Mouse (Mus musculus) hematopoietic stem cell, adult 5-6 weeks (primary cell): ENCODE measurements around the gene D630023F18Rik. TPM values are rescaled to one million over a fixed set of nuclear protein-coding genes. Genes with fewer than 3 reads are reported as not detected.

Source experiments
- ATAC-seq, 2 experiments: fragments of 125-278 bp in 1 of 2; replicated peaks in 1 of 2; 2 replicates each; pipeline ENCODE4 v1.8.0; 2016 to 2017; ENCODE audit warnings: inconsistent platforms in 2 of 2, mild to moderate bottlenecking in 2 of 2, moderate number of reproducible peaks in 2 of 2, low read depth in 1 of 2, moderate TSS enrichment in 1 of 2; ENCODE audit not compliant: low FRiP score in 2 of 2, poor library complexity in 2 of 2, severe bottlenecking in 2 of 2, insufficient read depth in 1 of 2, low TSS enrichment in 1 of 2
- total RNA-seq: library from RNA; stranded (forward); fragments of 172-1452, 232-1000 nt; gene quantifications from 2 replicates; pipeline ENCODE4 v1.2.3, GENCODE M21; 2017

D630023F18Rik gene
- total RNA-seq, 1 experiment from 2014 or later = not detected

DNA sequence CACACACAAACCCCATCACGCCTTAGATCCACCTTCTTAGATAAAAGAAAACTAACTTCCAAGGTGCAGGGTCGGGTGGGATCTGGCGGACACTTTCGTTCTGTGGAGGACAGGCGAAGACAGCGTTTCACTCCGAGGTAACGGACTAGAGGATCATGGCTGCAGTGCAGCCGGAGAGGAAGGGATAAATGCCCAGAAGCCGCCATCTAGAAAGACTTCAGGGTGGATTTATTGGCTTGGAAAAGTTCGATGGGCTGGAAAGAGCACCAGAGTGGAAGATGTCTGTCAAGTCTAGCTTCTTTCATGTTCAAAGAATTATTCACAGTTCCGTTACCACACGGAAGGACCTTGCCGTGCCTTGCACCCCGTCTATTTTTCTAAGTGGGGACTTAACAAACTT is 58.8 kb downstream of the D630023F18Rik start:
- ATAC-seq = no peak

- no peak for ATAC-seq
Observed at GRCm38 (mm10) chr1:65063352-65063751, 59.7 kb downstream of the D630023F18Rik start, which contains the start of gene Crygd. Gene Crygd (minus strand): TSS chr1:65063452.

Other genes with a start within 250 kb of the D630023F18Rik start
- gene Plekhm3, start 166.4 kb downstream of the D630023F18Rik start, total RNA-seq = 9.0 and 14.4 TPM in 2 replicates
- not detected in 2 replicates for gene Akr1cl, start 90.5 kb downstream of the D630023F18Rik start, total RNA-seq
- gene Cryge, start 72.1 kb downstream of the D630023F18Rik start, total RNA-seq = not detected in 2 replicates
- not detected in 2 replicates for gene Crygd, start 59.8 kb downstream of the D630023F18Rik start, total RNA-seq
- gene Crygc, start 49.5 kb downstream of the D630023F18Rik start, total RNA-seq = not detected in 2 replicates
- not detected in 2 replicates for gene Crygb, start 40.9 kb downstream of the D630023F18Rik start, total RNA-seq
- not detected in 2 replicates for gene Cryga, start 19.8 kb downstream of the D630023F18Rik start, total RNA-seq
- not detected in 2 replicates for gene Gm28845, start 3.7 kb downstream of the D630023F18Rik start, total RNA-seq
- gene Idh1, start 63.3 kb upstream of the D630023F18Rik start, total RNA-seq = 49.5 and 49.6 TPM in 2 replicates
- gene Pikfyve, start 63.5 kb upstream of the D630023F18Rik start, total RNA-seq = 29.1 and 30.1 TPM in 2 replicates
- not detected in 2 replicates for gene Pth2r, start 158.8 kb upstream of the D630023F18Rik start, total RNA-seq